Mouse (Mus musculus): ENCODE measurements around the gene Hdac9.

GRCm38 (mm10) chr12:34249160-34249559 is 667.7 kb downstream of the Hdac9 start:
- TF ChIP-seq POLR2A (IDR thresholded peaks at IDR 0.05; ENCODE audit: control insufficient read depth in 1 of 2, insufficient read depth in 1 of 2, low read depth in 1 of 2, low read length in 2 of 2, poor library complexity in 1 of 2) (no peak), MAX (IDR thresholded peaks at IDR 0.05; ENCODE audit: low read length) (no peak), EP300 (IDR thresholded peaks at IDR 0.05; ENCODE audit: low read depth in 1 of 2, low read length in 2 of 2) (no peak)
